ENCODE assay signal across 9 mouse cellular contexts in the genomic region with DNA sequence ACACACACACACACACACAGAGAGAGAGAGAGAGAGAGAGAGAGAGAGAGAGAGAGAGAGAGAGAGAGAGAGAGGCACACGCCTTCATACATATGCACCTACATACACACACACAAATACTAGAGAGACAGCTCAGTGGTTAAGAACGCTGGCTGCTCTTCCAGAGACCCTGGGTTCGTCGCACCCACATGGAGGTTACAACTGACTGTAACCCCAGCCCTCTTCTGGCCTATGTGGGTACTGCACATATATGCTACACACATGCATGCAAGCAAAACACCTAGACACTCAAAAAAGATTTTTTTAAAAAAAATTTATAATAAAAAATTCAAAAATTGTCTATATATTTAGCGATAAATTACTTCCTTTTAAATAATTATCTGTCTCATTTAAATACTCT. TPM values are rescaled to one million over a fixed set of nuclear protein-coding genes. Genes with fewer than 3 reads are reported as not detected.
DNase-seq lines count a peak whose midpoint lies in the region; ATAC-seq and TF ChIP-seq lines count a peak whose summit lies in the region.
"Had no signal": no experiment of that assay in that cellular context is flagged by ENCODE, and none has a peak within 500 bp of the region (broad histone marks: within the 10 kb centered on the region; RNA-seq: fewer than 3 reads in every experiment).

No protein-coding gene starts in this region.

- no peaks in the 10 kb centered on the region for H3K36me3 ChIP-seq in forebrain, postnatal 0 days (ENCODE audit: insufficient read depth)
- no peaks in the 10 kb centered on the region for H3K36me3 ChIP-seq in forebrain, embryonic 16.5 days (ENCODE audit: control insufficient read depth, insufficient read depth)
- H3K36me3 ChIP-seq in neural tube, embryonic 15.5 days, result no peaks in the 10 kb centered on the region
- H3K36me3 ChIP-seq: hindbrain, embryonic 15.5 days had no signal

- H3K27ac ChIP-seq in forebrain, postnatal 0 days (ENCODE audit: low read depth, low read length), result no peak overlapping the region
- H3K27ac ChIP-seq in forebrain, embryonic 16.5 days (ENCODE audit: low read length), result no peak overlapping the region
- no peak overlapping the region for H3K27ac ChIP-seq in neural tube, embryonic 15.5 days (replicated peaks)
- H3K27ac ChIP-seq: hindbrain, embryonic 15.5 days had no signal

- ATAC-seq in forebrain, postnatal 0 days, result no peak
- ATAC-seq in forebrain, embryonic 16.5 days, result no peak
- ATAC-seq in neural tube, embryonic 15.5 days (ENCODE audit: low FRiP score), result no peak
- no peak for ATAC-seq in erythroid progenitor cell, adult 5-6 weeks (replicated peaks; ENCODE audit: low FRiP score, poor library complexity, severe bottlenecking)

- no peak for DNase-seq in forebrain, postnatal 0 days
- peak; percentile 25 for DNase-seq in neural tube, embryonic 10.5 days (ENCODE audit: extremely low spot score, low spot score)
- peak; percentile 40 for DNase-seq in induced T-regulatory cell, adult 2 months (ENCODE audit: low read depth)
- peak; percentile 43 to 46 for DNase-seq in thymus, postnatal 36 days
- DNase-seq in cerebellum, adult 11 months, result no peak

- 50% methylated on average over 5 of the region's 5 CpGs for WGBS in forebrain, postnatal 0 days
- 45% methylated on average over 5 of the region's 5 CpGs for WGBS in forebrain, embryonic 16.5 days
- 62% methylated on average over 5 of the region's 5 CpGs for WGBS in neural tube, embryonic 15.5 days

- no peaks in the 10 kb centered on the region for H3K27me3 ChIP-seq in forebrain, postnatal 0 days (ENCODE audit: insufficient read depth, low read length)
- H3K27me3 ChIP-seq in forebrain, embryonic 16.5 days (replicated peaks; ENCODE audit: control insufficient read depth, insufficient read depth, low read length), result no peaks in the 10 kb centered on the region
- no peaks in the 10 kb centered on the region for H3K27me3 ChIP-seq in neural tube, embryonic 15.5 days (replicated peaks)
- H3K27me3 ChIP-seq: hindbrain, embryonic 15.5 days had no signal

- TF ChIP-seq CTCF in forebrain, postnatal 0 days (IDR thresholded peaks at IDR 0.05; ENCODE audit: low read depth), result peak; percentile 26

- H3K4me2 ChIP-seq in forebrain, postnatal 0 days (ENCODE audit: low read depth), result no peak overlapping the region
- no peak overlapping the region for H3K4me2 ChIP-seq in forebrain, embryonic 16.5 days (ENCODE audit: low read length)
- H3K4me2 ChIP-seq in neural tube, embryonic 15.5 days, result no peak overlapping the region
- H3K4me2 ChIP-seq: hindbrain, embryonic 15.5 days had no signal

- no peaks in the 10 kb centered on the region for H3K9me3 ChIP-seq in forebrain, postnatal 0 days (ENCODE audit: low read length)
- H3K9me3 ChIP-seq in forebrain, embryonic 16.5 days (ENCODE audit: control insufficient read depth, low read length), result no peaks in the 10 kb centered on the region
- no peaks in the 10 kb centered on the region for H3K9me3 ChIP-seq in neural tube, embryonic 15.5 days (replicated peaks)
- H3K9me3 ChIP-seq: hindbrain, embryonic 15.5 days had no signal

- no peak overlapping the region for H3K4me3 ChIP-seq in forebrain, postnatal 0 days (ENCODE audit: low read depth, low read length)
- no peak overlapping the region for H3K4me3 ChIP-seq in forebrain, embryonic 16.5 days (replicated peaks; ENCODE audit: low read length)
- H3K4me3 ChIP-seq in neural tube, embryonic 15.5 days (replicated peaks), result no peak overlapping the region
- H3K4me3 ChIP-seq: hindbrain, embryonic 15.5 days had no signal

- no peak overlapping the region for H3K9ac ChIP-seq in forebrain, postnatal 0 days
- H3K9ac ChIP-seq in forebrain, embryonic 16.5 days (replicated peaks; ENCODE audit: low read depth, low read length), result no peak overlapping the region
- no peak overlapping the region for H3K9ac ChIP-seq in neural tube, embryonic 15.5 days (replicated peaks)
- H3K9ac ChIP-seq: hindbrain, embryonic 15.5 days had no signal

- no peaks in the 10 kb centered on the region for H3K4me1 ChIP-seq in forebrain, postnatal 0 days (ENCODE audit: insufficient read depth)
- no peaks in the 10 kb centered on the region for H3K4me1 ChIP-seq in forebrain, embryonic 16.5 days (replicated peaks; ENCODE audit: control insufficient read depth, insufficient read depth, low read length)
- H3K4me1 ChIP-seq in neural tube, embryonic 15.5 days, result no peaks in the 10 kb centered on the region
- H3K4me1 ChIP-seq: hindbrain, embryonic 15.5 days had no signal

RNA-seq across cellular contexts. Expression of a gene that starts 43.1 kb away (rescaled TPM):
- total RNA-seq in forebrain, postnatal 0 days (2014; rRNA removed), result 6.5 and 9.6 TPM in 2 replicates
- 1.0 and 1.8 TPM in 2 replicates for polyA plus RNA-seq in forebrain, postnatal 0 days (2015; fragmentation: Nextera tagmentation; extraction: Ambion mirVana)
- 2.7 and 3.2 TPM in 2 replicates for polyA plus RNA-seq in forebrain, embryonic 16.5 days (2015; fragmentation: Nextera tagmentation; extraction: Ambion mirVana)
- polyA plus RNA-seq in neural tube, embryonic 15.5 days (2015; fragmentation: Nextera tagmentation; extraction: Ambion mirVana), result 2.9 and 4.6 TPM in 2 replicates
- total RNA-seq in erythroid progenitor cell, adult 5-6 weeks (2015; ENCODE audit: low replicate concordance), result 0.36 TPM in 1 of 2 replicates, not detected in the other
- 0.26 TPM in 1 of 2 replicates, not detected in the other for total RNA-seq in erythroid progenitor cell, adult 5-6 weeks (2017; ENCODE audit: low replicate concordance)

Comparison
In these comparisons a context has a peak if more than half of its experiments do, and no peak if none do; other contexts are left out.
1. DNase-seq: peak in neural tube, embryonic 10.5 days (single experiment), induced T-regulatory cell, adult 2 months (single experiment) and thymus, postnatal 36 days (2 of 2); none in forebrain, postnatal 0 days (single experiment) and cerebellum, adult 11 months (single experiment).